Mouse (Mus musculus) CH12.LX (cell line): ENCODE results near the gene Ttyh2.

Experiments used
- CHD1 ChIP-seq: IDR thresholded peaks from 2 replicates; pipeline ENCODE4 v1.6.1; 2012; ENCODE audit warnings: low read depth, low read length, improper control_type of control experiment, inconsistent platforms
- CTCF ChIP-seq, 2 experiments: IDR thresholded peaks in 1 of 2; conservative IDR thresholded peaks in 1 of 2; 2 replicates each; pipeline ENCODE4 v1.5.1; 2011 to 2012; ENCODE audit warnings: low read depth in 2 of 2, low read length in 2 of 2, improper control_type of control experiment in 1 of 2, inconsistent platforms in 1 of 2, mild to moderate bottlenecking in 1 of 2, moderate library complexity in 1 of 2
- E2F4 ChIP-seq: IDR thresholded peaks from 2 replicates; pipeline ENCODE4 v1.6.1; 2011; ENCODE audit warnings: low read depth, low read length, improper control_type of control experiment; ENCODE audit not compliant: insufficient replicate concordance
- HCFC1 ChIP-seq: IDR thresholded peaks from 2 replicates; pipeline ENCODE4 v1.6.1; 2012; ENCODE audit warnings: low read depth, mild to moderate bottlenecking, inconsistent platforms, low read length, improper control_type of control experiment
- MAFK ChIP-seq: IDR thresholded peaks from 2 replicates; pipeline ENCODE4 v1.6.1; 2011; ENCODE audit warnings: low read length, improper control_type of control experiment; ENCODE audit not compliant: insufficient replicate concordance
- MXI1 ChIP-seq: IDR thresholded peaks from 2 replicates; pipeline ENCODE4 v1.6.1; 2011; ENCODE audit warnings: mild to moderate bottlenecking, low read depth, low read length, improper control_type of control experiment
- MYC ChIP-seq: IDR thresholded peaks from 2 replicates; pipeline ENCODE4 v1.6.1; 2011; ENCODE audit warnings: low read depth, mild to moderate bottlenecking, improper control_type of control experiment, low read length
- NELFE ChIP-seq: IDR thresholded peaks from 2 replicates; pipeline ENCODE4 v1.6.1; 2011; ENCODE audit warnings: low read depth, low read length, improper control_type of control experiment
- NRF1 ChIP-seq: IDR thresholded peaks from 2 replicates; pipeline ENCODE4 v1.6.1; 2014; ENCODE audit warnings: low read depth, mild to moderate bottlenecking, inconsistent platforms, low read length, improper control_type of control experiment, moderate library complexity
- POLR2A ChIP-seq: IDR thresholded peaks from 2 replicates; pipeline ENCODE4 v1.6.1; 2011; ENCODE audit warnings: low read depth, mild to moderate bottlenecking, improper control_type of control experiment, low read length
- RAD21 ChIP-seq: IDR thresholded peaks from 2 replicates; pipeline ENCODE4 v1.6.1; 2011; ENCODE audit warnings: low read depth, mild to moderate bottlenecking, low read length, improper control_type of control experiment, moderate library complexity
- TCF12 ChIP-seq: IDR thresholded peaks from 2 replicates; pipeline ENCODE4 v1.6.1; 2014; ENCODE audit warnings: low read depth, mild to moderate bottlenecking, inconsistent platforms, low read length, improper control_type of control experiment
- UBTF ChIP-seq: IDR thresholded peaks from 2 replicates; pipeline ENCODE4 v1.6.1; 2012; ENCODE audit warnings: low read depth, mild to moderate bottlenecking, inconsistent platforms, low read length, improper control_type of control experiment, moderate library complexity

DNA sequence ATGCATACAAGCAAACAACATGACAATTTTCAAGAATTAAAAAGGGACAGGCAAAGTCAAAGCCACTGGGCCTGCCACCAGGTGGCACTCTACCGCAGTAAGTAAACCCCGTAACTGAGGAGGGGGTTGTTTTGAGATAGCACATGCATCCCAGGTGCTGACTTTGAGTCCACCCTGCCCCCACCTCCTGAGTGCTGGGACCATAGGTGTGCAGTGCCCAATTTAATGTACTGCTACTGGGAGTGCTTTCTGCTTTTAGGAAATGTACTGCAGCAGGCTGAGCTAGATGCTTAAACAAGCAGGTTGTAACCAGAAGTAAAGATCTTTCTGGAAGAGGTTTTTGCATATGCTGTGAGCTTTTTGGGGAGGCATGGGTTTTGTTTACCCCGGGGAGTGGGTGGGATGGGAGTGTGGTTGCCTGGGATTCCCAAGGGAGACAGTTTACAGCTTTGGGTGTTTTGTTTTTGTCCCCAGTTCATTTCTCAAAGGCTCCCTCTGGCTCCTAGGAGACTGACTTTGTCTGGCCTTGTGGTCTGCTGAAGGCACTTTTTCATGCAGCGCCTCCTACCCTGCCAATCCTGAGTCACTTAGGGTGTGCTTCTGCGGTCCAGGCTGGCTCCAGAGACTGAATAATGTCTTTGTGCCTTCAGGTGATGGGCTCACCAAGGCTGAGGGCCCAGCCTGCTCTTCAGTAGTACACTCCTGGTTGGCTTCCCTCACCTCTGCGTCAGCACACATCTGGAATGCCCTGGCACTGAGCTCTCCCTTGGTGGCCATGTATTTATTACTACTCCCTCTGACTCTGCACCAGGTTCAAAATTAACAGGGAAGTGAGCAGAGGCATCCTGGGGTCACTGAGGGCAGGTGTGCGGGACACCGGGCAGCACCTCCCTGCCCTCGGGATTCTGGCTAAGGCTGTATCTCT lies 2.2 kb upstream of the Ttyh2 start:
- TF ChIP-seq CTCF (conservative IDR thresholded peaks at IDR 0.05 in 1 of 2, IDR thresholded peaks at IDR 0.05 in 1 of 2; ENCODE audit: low read depth in 2 of 2, low read length in 2 of 2): peak; percentile 75 to 76; a peak in 3 of 4 replicates
- no peak for TF ChIP-seq UBTF
- TF ChIP-seq NRF1: no peak
- no peak for TF ChIP-seq TCF12
- peak; percentile 38; the same call in 1 of the 2 replicates for TF ChIP-seq NELFE
- no peak for TF ChIP-seq MAFK
- no peak for TF ChIP-seq MXI1
- TF ChIP-seq RAD21: peak; percentile 18
- no peak for TF ChIP-seq CHD1
- peak; percentile 57 for TF ChIP-seq POLR2A
- TF ChIP-seq HCFC1: no peak
- TF ChIP-seq MYC: peak; percentile 58; the same call in 1 of the 2 replicates
- no peak for TF ChIP-seq E2F4
